Mouse (Mus musculus) embryo, embryonic 9.5 days (tissue): ENCODE results near the gene S100a13.

Experiments used
- DNase-seq: peaks from one replicate; pipeline ENCODE4 v3.0.0-alpha.2; 2017; ENCODE audit errors: extremely low spot score

The S100a13 gene

GRCm38 (mm10) chr3:90508287-90508949 lies 5.8 kb upstream of the S100a13 start:
- no peak for DNase-seq

- DNase-seq: peak; percentile 98
Measured at GRCm38 (mm10) chr3:90508950-90509746, 5.1 kb upstream of the S100a13 start, which contains the start of gene Chtop. Gene Chtop (minus strand): TSS chr3:90509498.

DNA sequence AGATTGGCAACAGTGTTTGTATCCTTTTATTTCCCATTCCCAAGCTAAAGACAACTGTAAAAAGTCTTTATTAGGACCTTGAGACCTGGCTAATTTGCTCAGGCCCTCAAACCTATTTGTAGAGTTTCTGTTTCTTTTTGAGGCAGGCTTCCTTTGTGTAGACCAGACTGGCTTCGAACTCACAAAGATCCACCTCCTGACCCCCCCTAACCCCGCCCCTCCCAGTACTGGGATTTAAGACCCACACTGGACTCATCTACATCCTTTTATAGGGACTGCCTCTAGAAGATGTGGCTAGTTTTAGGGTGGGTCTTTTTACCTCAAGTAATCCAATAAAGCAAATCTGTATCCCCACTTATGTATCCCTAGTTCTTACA lies 4.5 kb upstream of the S100a13 start:
- no peak for DNase-seq

GRCm38 (mm10) chr3:90512276-90512675 lies 2.0 kb upstream of the S100a13 start:
- DNase-seq: no peak

DNA sequence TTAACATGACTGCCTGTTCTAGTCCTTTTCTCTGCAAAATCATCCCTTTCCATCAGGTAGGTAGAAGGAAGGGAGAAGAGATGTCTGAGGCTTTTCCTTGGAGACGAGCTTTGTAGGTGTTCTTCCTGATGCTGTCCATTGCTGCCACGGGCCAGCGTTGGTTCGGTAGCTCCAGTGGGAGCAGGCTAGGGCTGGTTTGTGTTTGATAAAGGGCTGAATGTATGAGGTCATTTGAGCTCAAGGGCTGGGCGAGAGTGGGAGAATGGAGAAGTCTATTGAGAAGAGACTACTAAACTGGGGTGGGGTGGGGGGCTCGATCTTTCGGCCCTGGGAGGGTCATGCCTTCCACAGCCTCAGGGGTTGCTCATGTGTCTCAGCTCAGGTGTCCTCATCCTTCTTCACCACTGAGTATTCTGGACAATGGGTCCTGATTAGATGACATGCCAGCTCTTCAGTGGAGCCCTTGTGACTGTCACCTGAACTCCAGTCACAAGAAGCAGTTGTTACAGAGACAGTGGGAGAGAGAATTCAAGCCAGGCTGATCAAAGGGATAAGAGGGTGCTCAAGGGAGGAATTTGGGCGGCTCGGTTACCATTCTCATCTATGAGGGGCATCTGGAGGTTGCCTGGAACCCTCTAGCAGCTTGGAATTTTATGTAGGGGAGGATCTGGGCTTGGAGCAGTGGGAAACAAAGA lies 1.1 kb upstream of the S100a13 start:
- DNase-seq: no peak

DNA sequence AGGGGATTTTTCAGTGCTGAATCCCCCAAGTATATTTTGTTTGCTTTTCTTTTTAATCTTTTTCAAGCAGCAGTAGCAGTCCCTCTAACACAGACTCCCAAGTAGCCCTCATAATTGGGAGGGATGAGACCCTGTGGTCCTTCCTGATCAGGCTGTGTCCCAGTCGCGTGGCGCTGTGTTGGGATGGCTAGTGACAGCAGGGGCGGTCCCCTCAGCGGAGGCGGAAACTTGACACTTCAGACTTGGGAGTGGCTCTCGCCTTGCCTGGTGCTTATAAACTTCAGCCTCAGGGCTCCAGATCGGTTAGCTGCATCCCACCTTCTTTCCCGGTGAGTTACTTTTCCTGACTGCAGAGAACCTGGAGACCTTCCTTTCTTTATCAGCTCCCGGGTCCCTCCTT lies 456 bp downstream of the S100a13 start:
- peak; percentile 73 for DNase-seq

DNA sequence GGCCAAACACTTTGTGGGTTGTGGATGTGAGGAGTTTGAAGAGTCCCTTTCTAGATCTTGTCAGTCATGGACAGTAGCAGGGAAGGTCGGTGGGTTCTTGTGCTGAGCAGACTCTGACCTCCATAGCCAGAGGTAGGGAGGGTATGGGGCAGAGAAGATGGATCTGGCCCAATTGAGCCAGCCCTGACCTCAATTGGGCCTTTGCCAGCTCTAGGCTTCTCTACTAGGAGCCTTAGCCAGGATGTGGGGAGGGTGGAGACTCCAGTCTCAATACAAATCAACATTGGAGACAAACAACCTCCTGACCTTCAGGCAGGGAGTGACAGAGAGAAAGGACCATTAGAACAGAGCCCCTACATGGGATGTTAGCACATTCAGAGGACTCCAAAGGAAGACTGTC lies 1.0 kb downstream of the S100a13 start:
- DNase-seq: no peak

- DNase-seq: no peak
Measured at GRCm38 (mm10) chr3:90515789-90516188, 1.6 kb downstream of the S100a13 start.

GRCm38 (mm10) chr3:90517711-90518110 lies 3.5 kb downstream of the S100a13 start:
- DNase-seq: no peak

- DNase-seq: no peak
Measured at GRCm38 (mm10) chr3:90525421-90525820, 11.2 kb downstream of the S100a13 start.

DNA sequence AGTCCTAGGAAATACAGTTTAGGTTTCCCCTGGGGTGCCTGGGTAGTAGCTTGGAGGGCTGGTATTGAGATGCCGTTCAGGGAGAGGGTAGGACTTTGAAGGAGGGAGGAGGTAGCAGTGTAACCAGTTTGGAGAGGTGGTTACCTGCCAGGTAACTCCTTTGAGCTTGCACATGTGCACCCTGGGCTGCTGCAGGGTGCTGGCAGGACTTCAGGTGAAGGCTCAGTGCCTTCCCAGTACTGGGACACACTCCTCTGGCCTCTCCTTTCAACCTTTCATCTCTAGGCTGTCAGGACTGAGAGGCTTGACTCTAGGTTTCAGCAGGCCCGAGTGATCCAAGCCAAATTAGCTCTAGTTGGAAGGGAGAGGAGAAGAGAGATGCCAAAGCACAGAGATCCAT lies 11.8 kb downstream of the S100a13 start:
- no peak for DNase-seq

DNA sequence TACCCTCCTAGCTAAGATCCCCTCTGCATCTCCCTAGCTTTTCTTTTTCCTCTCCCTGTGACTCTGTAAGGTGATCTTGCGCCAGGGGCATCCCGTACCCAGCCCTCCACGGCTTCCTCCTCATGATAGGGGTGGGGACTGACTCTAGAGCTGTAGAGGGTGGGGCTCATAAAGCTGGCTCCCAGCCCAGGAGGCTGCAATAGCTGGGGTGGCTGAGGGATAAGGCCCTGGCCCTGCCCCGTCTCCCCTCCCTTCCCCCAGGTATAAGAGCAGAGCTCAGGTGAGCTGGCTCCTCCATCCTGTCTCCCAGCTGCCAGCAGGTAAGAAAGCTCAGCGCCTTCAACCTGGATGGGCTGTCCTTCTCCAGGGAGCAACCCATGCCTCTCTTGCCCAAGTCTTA lies 12.3 kb downstream of the S100a13 start, which contains the start of gene S100a14:
Gene S100a14 (plus strand): TSS at position 277 of the 400 bp plus-strand sequence.
- DNase-seq: no peak

GRCm38 (mm10) chr3:90527291-90527873 lies 13.1 kb downstream of the S100a13 start:
- no peak for DNase-seq

- DNase-seq: no peak
Measured at GRCm38 (mm10) chr3:90531713-90532112, 17.5 kb downstream of the S100a13 start.

DNA sequence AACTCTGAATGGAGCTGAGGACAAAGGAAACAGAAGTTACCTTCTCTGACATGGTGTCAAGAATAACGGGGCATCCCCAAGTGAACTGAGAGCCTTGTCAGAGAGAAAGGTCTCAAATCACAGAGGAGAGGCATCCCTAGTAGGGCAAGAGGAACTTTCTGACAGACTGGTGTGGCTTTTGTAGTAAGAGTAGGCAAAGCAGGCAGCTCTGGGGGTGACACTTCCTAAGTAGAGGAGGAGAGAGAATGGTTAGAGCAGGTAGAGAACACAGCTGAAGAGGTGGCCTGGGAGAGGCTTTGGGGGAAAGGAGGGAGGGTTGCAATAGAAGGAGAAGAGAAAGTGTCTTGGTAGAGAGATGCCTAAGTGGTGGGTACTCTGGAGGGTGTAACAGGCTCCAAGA lies 21.2 kb downstream of the S100a13 start:
- DNase-seq: no peak

- no peak for DNase-seq
Measured at GRCm38 (mm10) chr3:90537141-90537904, 23.1 kb downstream of the S100a13 start, which contains the start of gene S100a16. Gene S100a16 (plus strand): TSS chr3:90537254.

DNA sequence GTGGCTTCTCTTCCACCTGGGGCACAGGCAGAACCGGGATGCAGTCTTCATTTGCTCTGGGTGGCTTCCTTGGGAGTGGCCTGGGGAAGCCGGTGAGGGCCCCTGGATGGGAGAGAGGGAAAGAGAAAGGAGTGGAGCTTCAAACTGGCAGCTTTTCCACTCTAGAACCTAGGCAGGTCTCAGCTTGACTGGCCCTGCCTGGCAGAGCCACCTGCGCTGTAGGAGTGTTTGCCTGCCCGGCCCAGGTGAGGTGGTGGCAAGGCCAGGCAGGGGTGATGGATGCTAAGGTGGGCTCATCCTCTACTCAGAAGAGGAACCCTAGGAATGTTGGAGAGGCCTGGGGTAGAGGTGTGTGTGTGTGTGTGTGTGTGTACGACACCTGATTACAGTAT lies 23.7 kb downstream of the S100a13 start:
- DNase-seq: no peak

DNA sequence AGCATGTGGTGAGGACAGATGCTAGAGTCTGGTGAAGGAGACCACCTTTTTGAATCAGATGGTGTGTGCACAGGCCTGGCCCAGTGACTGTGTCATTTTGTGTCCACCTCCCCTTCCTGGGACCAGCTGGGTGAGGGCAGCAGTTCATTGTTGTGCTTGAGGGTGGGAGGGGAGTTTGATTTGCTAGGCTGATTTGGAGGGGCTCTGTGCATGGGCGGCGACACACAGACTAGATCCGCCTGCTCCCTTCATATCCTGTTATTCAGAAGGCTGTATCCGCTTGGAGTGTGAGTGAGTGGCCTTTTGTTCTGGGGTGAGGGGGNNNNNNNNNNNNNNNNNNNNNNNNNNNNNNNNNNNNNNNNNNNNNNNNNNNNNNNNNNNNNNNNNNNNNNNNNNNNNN lies 26.7 kb downstream of the S100a13 start:
- no peak for DNase-seq

GRCm38 (mm10) chr3:90549676-90550420 lies 35.6 kb downstream of the S100a13 start:
- DNase-seq: no peak

GRCm38 (mm10) chr3:90550421-90550790 lies 36.2 kb downstream of the S100a13 start:
- DNase-seq: no peak

- DNase-seq: no peak
Measured at GRCm38 (mm10) chr3:90552231-90552630, 38.0 kb downstream of the S100a13 start.
